Mouse (Mus musculus) retina, postnatal 1 day (tissue): ENCODE measurements around the gene Tmprss12.
"Not testable (repeated sequence)": the region's sequence is repeated elsewhere in the genome, so short reads cannot be mapped to it uniquely, and the experiment has no call there.

Source experiments
- DNase-seq: peaks from one replicate; pipeline ENCODE4 v3.0.0-alpha.2; 2012

The Tmprss12 gene

DNA sequence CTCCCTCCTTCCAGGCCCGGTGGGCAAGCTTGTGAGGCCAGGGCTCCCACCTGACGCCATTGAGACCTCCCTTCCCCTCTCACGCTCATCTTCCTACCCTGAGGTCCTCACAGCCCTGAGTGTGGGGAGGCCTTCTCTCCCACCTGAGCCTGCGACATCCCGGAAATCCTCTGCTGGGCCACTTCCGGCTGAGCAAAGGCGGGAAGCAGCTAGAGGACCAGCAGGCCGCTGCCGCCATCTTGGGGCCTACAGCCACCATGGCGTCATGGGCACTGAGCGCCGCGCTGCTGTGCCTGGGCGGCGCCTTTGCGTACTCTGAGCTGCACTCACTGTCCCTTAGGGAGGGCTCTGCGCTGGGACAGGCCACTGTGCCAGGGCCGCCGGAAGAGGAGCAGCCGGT is at the start of gene Tmprss12:
Gene Tmprss12 (plus strand): TSS at position 212 of the 400 bp plus-strand sequence.
- no peak for DNase-seq

DNA sequence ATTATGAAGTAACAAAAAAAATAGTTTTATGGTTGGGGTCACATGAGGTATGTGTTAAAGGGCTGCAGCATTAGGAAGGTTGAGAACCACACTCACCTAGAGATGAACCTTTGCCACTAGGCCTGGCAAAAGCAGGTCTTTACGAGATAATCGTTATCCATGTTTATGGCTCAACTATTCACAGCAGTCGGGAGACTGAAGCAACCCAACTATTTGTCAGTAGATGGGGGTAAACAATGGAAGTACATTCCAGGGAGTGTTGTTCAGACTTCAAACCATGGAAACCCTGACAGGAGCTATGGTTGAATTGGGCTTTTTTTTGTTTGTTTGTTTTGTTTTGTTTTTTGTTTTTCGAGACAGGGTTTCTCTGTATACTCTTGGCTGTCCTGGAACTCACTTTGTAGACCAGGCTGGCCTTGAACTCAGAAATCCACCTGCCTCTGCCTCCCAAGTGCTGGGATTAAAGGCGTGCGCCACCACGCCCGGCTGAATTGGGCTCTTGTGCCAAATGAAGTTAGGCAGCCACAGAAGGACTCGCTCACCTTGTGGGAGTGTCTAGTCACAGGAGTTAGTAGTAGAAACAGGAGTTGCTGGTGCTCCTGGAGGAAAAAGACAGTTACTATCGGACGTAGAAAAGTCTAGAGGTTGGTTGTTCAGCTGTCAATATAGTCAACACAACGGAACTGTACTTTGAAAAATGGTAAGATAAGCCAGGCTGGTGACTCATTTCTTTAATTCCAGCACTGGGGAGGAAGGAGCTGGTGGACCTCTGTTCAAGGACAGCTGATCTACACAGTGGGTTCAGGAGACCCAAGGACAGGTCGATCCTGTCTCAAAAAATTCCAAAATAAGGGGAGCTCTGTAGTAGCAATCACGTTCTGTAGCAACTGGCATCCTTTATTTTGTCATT is 48.8 kb upstream of the Tmprss12 start:
- DNase-seq, result no peak

DNA sequence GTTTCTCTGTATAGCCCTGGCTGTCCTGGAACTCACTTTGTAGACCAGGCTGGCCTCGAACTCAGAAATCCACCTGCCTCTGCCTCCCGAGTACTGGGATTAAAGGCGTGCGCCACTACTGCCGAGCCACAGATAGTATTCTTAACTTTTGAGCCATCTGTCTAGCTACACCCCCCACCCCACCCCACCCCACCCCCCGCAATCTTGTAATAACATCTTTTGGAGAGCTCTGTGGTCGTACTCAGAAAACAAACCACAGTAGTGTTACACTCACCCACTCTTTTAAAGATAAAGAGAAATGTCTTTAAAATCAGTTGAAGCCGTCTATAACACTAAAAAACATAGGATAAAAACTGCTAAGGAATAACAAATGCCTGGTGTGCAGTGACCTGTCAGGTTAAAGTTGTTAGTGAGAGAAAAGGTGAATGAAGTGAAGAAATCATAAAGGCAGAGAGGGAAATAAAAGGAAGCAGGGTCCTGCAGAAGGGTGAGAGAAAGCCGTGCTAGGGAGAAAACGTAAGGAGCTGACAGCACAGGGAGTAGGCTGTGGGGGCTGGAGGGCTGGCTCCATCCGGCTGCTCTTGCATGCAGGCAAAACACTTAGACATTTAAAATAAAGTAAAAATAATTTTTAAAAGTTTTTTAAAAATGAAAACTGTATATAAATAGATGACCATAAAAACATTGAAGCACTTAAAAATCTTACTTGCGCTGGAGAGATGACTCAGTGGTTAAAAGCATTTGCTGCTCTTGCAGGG is 45.2 kb upstream of the Tmprss12 start:
- DNase-seq, result no peak

DNA sequence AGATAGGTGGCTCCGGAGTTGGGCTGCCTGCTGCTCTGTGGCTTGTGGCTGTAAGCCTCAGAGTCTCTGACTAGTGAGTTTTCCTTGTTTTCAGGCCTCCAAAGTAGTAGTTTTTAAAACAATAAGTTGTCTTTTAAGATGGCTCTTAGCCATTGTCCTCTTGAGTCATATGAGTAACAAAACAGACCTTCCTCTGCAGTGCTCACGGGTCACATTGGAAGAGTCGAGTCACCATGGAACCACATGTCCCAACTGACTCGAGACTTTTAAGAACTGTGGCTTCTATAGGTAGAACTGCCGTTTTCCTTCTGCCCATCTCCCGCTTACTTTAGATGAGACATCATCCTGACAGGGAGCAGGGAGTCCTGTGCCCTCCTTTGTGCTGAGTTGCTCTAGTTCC is 43.7 kb upstream of the Tmprss12 start:
- DNase-seq, result no peak

DNA sequence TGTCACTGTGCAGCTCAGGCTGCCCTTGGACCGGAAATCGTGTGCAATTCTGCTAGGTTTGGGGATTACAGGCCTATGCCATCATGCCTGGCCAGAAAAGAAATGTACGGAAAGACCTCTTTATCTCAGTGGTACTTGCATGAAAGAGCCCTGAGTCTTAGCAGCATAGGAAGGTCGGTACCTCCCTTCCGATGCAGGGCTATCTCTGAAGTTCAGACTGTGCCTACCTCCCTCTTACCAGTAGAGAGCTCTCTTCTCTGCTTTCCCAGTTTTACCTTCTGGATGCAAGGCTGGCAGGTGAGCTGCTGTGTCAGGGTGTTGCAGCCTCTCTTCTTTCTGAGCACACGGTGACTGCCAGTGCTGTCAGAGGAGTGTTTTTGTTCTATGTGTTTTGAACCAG is 38.9 kb upstream of the Tmprss12 start:
- DNase-seq, result no peak

DNA sequence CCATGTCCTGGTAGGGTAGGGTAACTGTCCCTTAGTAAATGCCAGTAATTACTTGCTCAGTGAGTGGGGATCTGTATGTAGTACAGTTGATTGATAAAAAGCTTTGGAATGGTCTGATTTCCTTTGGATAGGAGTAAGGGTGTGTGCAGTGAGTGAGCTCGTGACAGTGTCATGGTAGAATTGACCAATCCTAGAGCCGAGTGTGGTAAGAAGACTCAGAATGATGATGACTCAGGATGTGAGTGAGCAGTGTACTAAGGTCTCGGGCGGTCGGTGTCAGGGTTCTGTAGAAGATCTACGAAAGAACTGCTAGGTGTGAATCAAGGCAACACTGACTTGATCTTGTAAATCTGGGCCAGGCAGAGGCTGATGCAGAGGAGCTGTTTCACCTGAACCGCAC is 34.7 kb upstream of the Tmprss12 start:
- DNase-seq, result no peak

DNA sequence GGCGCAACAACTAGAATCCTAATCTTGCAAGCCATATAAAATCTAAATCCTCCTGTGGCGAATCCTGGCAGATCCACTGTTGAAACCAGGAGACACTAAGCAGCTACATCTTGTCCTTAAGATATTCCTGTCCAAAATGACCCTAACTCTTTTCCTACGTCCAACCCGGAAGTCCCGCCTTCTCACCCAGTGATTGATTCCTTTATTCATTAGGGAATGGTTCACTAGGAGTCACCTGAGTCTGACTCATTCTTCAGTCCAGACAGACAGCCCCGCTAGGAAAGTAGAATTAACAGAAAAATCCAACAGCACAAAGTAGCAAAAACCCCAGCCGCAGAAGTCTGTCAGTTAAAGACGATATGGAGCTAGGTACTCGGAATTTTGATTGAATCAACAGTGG is 33.3 kb upstream of the Tmprss12 start:
- DNase-seq, result no peak

DNA sequence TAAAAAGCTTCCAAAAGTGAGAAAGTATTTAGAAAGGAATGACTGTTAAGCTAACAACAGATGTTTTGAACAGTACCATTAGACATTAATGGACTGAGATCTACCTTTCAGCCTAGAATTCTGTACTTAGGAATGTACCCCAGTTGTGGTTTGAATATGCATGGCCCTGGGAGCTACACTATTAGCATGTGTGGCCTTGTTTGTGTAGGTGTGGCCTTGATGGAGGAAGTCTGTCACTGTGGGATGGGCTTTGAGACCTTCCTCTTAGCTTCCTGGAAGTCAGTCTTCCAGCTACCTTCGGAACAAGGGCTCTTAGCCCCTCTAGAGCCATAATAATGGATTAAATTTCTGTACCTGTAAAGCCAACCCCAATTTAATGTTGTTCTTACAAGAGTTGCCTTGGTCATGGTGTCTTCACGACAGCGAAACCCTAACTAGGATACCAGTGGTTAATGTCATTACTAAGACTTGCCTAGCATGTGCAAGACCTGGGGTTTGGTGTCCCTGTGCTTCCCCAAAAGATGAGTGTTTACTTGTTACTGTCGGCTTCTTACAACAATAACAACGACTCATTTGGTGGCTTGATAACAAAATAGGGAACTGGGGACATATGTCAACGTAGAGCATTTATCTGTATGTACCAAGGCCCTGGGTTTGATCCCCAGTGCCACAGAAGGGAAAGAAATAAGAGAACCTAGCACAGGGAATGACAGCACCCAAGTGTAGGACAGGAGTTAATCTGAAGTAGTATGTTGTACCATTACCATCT is 31.8 kb upstream of the Tmprss12 start:
- no peak for DNase-seq

DNA sequence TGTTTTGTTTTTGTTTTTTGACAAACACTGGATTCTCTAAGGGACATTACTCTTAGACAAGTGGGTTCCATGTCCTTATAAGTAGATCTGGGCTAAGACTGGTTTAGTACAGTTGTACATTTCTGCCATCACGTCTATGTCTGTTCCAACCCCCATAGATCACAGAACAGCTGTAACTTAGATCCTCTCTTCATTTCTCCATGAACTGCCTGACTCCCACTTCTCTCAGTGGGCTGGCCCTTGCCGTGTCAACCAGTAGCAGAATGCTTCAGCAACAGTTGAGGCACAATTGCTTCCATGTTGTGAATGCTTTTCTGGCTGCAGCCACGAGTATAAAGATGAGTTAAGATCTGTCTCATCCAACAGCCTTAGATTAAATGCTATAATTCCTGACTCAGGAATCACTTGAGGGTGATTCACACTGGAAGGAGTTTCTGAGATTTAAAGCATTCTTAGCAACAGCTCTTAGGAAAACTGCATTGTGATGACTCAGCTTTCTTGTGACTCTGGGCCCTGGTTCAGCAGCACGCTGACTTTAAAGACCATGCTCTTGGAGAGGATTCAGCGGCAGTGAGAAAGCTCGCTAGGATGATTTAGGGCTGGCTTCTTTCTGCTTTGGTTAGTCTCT is 29.4 kb upstream of the Tmprss12 start:
- DNase-seq, result no peak

DNA sequence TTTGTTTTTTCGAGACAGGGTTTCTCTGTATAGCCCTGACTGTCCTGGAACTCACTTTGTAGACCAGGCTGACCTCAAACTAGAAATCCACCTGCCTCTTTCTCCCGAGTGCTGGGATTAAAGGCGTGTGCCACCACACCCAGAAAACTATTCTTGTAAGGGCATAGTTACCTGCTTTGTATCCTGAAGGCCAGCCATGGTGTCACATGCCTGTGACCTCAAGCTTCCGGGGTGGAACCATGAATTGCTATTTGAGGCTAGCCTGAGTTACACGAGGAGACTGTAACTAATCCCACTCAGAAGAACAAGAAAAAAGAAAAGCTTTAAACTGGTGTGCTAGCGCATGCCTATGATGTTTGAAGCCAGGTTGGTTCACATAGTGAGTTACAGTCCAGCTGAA is 24.3 kb upstream of the Tmprss12 start:
- no peak for DNase-seq

DNA sequence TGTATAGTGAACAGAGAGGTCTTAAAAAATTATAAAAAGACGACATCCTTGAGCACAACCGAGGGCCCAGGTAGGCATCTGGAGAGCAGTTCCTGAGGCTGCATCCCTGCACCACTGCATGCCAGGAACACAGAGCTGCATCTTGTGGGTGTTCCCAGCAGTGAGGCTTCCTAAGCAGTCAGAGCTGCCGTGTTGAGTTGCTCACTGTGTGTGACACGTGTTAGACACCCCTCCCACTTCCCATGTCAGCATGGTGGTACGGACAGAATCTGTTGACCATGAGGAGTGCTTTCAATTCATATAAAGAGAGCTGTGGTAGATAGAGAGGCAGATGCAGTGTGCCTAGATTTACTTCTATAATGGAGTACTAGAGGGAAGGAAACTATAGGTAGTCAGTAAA is 23.3 kb upstream of the Tmprss12 start:
- no peak for DNase-seq

DNA sequence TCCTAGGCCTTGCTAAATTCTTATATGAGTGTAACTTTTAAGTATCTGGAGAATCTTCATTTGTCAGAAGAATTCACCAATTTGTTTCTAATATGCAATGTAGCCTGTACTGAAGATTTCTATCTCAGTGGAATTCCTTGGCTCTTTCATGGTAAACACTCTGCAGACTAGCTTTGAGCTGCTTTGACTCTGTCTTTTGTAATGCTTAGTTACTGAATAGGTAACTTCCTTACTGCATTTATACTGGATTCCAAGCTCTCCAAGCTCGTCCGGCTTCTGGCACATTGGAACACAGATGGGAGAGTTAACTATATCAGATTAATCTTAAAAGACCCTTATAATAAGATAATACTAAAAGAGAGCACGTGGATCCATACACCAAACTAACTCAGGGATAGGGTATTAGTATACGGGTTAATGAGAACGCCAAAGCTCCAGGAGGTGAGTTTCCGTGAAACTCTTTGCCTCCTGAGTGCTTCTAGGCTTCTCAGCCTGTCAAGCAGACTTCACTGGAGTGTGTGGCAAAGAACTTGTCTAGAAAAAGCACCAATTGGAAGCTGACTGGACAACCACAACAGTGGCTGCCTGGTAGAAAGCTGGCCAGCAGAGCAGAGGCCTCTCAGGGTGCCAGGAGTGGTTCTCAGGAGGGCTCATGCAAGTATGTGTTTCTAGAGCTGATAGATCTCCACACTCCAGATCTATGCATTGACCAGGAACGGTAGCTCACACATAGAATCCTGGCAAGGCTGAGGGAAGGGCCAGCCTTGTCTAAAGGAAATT is 21.8 kb upstream of the Tmprss12 start:
- no peak for DNase-seq

DNA sequence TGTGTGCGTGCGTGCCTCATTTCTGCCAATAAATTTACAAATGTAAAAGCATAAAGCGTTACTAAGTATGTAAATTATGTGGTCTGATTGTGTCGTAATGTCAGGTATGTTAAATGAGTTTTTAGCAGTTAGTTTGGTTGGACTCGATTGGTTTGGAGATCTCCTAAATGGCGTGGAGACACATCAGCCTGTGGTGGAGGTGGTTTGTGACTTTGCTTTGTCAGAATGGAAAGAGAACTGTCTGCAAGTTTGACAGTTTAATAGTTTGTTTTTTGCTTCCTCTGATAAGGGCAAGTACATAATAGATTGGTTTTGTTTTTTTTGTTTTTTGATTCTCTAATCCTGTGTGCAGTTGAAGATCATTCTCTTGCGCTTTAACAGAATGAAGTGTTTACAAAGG is 20.3 kb upstream of the Tmprss12 start:
- DNase-seq, result not testable (repeated sequence)

DNA sequence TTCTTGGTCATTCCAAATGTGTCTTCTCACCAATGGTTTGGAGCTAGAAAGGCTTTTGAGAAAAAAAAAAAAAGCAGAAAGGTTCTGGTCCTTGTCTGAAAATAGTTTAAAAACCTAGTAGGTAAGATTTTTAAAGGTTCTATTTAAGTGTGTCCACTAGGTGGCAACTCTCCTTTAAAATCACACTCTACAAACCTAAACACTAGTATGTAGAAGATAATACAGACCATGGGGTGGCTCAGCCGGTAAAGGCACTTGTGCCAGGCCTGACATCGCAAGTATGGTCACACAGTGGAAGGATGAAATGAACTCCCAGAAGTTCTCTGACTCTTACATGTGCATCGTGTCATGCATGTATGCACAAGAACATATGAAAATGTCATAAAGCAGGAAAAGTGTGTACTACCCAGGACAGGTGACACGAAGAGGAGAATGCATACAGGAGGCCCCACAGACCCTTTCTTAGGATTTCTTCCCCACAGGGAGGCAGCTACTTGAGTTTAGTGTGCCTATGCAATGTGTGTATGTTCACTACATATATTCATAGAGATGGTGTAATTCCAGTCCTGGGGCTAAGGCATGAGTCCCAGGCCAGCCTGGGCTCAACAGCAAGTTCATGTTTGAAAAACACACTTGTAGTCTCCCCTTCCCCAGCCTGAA is 17.3 kb upstream of the Tmprss12 start:
- peak; percentile 28 for DNase-seq

DNA sequence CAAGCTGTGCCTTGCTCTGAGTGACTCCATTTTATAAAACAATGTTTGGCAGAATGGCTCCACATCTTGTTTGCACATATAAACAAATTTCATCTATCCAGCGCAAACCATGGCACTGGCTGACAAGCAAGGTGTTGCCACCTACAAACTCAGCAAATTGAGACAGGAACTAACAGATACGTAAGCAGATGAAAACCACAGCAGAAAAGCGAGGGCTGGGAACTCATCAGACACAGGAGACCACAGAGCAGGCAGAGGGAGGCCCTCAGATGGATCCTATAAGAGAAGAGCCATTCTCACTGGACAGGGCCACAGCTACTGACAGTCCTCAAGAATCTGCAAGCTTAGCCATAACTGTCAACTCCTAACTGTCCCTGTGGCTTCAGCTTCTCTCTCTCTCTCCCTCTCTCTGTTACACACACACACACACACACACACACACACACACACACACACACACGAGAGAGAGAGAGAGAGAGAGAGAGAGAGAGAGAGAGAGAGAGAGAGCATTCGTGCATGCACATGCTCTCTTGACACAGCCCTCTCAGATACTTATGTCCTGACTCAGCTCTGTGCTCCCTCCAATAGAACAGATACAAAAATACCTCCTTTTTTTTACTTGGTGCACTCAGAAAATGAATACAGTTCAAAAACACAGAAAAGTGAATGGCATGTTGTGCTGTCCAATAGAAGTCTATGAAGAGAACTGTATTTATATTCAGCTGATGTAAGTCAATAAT is 14.9 kb upstream of the Tmprss12 start:
- no peak for DNase-seq

DNA sequence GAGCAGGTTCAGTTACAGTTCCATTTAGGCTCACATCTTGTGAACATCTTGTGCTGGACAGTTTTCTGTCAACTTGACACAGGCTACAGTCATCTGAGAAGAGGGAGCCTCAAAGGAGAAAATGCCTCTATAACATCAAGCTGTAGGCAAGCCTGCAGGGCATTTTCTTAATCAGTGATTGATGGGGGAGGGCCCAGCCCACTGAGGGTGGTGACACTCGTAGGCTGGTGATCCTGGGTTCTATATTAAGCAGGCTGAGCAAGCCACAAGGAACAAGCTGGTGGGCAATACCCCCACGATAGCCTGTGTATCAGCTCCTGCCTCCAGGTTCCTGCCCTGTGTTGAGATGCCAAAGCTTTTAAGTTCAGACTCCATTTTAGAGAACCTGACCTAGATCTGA is 11.7 kb upstream of the Tmprss12 start:
- DNase-seq, result no peak

DNA sequence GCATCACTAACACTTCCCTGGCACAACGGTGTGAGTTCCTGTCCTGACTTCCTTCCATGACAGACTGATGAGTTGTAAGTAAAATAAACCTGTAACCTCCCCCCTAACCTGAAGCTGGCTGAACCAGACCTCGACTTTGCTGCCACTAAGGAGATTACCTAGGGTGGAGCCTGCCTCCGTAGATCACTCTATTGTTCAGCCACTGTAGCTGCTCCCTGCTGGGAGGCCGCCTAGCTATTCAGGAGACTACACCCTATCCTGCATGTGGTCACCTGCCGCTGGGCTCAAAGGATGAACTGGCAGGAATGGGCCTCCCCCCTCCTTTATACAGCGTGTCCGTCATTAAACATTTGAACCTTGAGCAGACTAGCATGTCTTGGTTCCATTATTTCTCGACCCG is 10.9 kb upstream of the Tmprss12 start:
- no peak for DNase-seq

DNA sequence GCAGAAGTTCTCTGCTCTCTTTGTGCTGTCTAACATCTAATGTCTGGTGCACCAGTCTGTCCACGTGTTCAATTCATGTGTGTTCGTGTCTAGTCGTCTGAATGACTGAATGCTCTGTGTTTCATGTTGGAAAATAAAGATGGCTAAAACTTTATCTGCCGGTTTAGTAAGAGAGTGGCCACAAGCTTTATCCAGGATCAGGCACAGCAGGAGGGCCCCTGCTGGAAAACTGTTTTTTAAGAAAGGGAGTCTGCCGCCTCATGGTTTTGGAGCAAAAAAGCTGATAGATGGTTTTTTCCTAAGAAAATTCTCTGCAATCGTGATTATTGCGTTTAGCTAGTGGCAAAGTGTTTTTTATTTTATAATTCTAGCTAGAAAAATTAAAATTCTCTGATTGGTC is 10.0 kb upstream of the Tmprss12 start:
- not testable (repeated sequence) for DNase-seq

DNA sequence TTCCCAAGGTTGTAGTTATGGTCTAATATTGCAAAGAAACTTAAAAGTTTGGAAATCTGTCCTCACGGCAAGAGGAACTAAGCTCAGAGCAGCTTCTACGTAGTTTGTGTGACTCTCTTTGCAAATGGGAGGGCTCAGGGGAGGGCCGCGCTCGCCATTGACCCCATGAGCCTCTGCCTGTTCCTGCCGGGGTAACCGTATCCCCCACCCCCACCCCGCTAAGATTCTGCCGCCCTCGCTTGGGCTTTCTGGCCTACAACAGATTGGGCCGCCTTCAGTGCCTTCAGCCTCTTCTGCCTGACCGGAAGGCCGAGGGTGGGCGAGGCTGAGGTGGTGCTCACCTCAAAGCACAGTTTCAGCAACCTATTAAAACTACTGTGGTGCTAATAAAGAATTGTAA is 9.2 kb upstream of the Tmprss12 start:
- DNase-seq, result no peak

DNA sequence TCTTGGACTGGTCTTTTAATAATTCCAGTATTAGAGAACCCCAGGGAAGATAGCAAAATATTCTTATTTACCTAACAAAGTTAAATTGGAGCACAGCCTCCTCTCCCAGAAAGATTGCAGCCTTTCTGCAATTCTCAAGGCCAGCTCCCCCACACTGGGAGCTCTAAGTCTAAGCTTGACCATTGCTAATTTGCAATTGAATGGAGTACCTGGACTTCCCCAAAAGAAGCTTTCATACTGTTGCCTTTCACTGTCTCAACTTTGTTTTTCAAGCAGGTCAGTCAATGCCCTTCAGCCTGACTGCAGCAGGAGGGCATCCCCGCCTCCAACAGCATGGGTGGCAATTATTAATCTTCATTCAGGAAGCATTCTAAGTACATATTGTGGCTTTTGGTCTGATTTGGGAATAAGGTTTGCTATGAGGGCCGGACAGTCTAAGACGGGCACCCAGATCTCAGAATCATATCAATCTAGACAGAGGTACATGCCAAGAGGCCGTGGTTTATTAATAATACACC is 6.8 kb upstream of the Tmprss12 start:
- DNase-seq, result not testable (repeated sequence)
